Mouse (Mus musculus) MEL (cell line): ENCODE data around the gene Cyb5r2.

Experiments
- BHLHE40 ChIP-seq: IDR thresholded peaks from 2 replicates; pipeline ENCODE4 v1.6.1; 2012; ENCODE audit warnings: low read depth, mild to moderate bottlenecking, inconsistent platforms, low read length, improper control_type of control experiment, borderline replicate concordance
- CTCF ChIP-seq, 3 experiments: IDR thresholded peaks in 2 of 3; conservative IDR thresholded peaks in 1 of 3; 2 replicates each; pipeline ENCODE4 v1.5.1; 2011 to 2012; ENCODE audit warnings: low read length in 3 of 3, low read depth in 2 of 3, mild to moderate bottlenecking in 2 of 3, improper control_type of control experiment in 1 of 3, inconsistent platforms in 1 of 3, mixed read lengths in 1 of 3, moderate library complexity in 1 of 3; ENCODE audit not compliant: control insufficient read depth in 1 of 3, insufficient read depth in 1 of 3, poor library complexity in 1 of 3, severe bottlenecking in 1 of 3
- EP300 ChIP-seq, 2 experiments: IDR thresholded peaks; 2 replicates each; pipeline ENCODE4 v1.6.1; 2011; ENCODE audit warnings: improper control_type of control experiment in 2 of 2, low read length in 2 of 2, low read depth in 1 of 2, mild to moderate bottlenecking in 1 of 2
- GATA1 ChIP-seq: IDR thresholded peaks from 2 replicates; pipeline ENCODE4 v1.6.1; 2011; ENCODE audit warnings: low read depth, low read length, improper control_type of control experiment
- MAFK ChIP-seq: IDR thresholded peaks from 2 replicates; pipeline ENCODE4 v1.6.1; 2011; ENCODE audit warnings: low read depth, mild to moderate bottlenecking, low read length, improper control_type of control experiment, borderline replicate concordance
- MAX ChIP-seq: IDR thresholded peaks from 2 replicates; pipeline ENCODE4 v1.6.1; 2011; ENCODE audit warnings: low read length, improper control_type of control experiment
- POLR2A ChIP-seq, 2 experiments: IDR thresholded peaks; 2 replicates each; pipeline ENCODE4 v1.6.1; 2011 to 2012; ENCODE audit warnings: low read length in 2 of 2, mild to moderate bottlenecking in 2 of 2, control low read depth in 1 of 2, improper control_type of control experiment in 1 of 2, low read depth in 1 of 2, moderate library complexity in 1 of 2; ENCODE audit not compliant: control insufficient read depth in 1 of 2, insufficient read depth in 1 of 2, poor library complexity in 1 of 2
- POLR2AphosphoS2 ChIP-seq: IDR thresholded peaks from 2 replicates; pipeline ENCODE4 v1.6.1; 2011; ENCODE audit warnings: low read length, improper control_type of control experiment
- RCOR1 ChIP-seq: IDR thresholded peaks from 2 replicates; pipeline ENCODE4 v1.6.1; 2012; ENCODE audit warnings: low read depth, mild to moderate bottlenecking, inconsistent platforms, low read length, improper control_type of control experiment
- TAL1 ChIP-seq: IDR thresholded peaks from 2 replicates; pipeline ENCODE4 v1.6.1; 2012; ENCODE audit warnings: mild to moderate bottlenecking, inconsistent platforms, low read length, moderate library complexity, mixed read lengths
- TCF12 ChIP-seq: IDR thresholded peaks from 2 replicates; pipeline ENCODE4 v1.6.1; 2014; ENCODE audit warnings: low read depth, mild to moderate bottlenecking, inconsistent platforms, low read length, improper control_type of control experiment, moderate library complexity
- USF1 ChIP-seq: IDR thresholded peaks from 2 replicates; pipeline ENCODE4 v1.6.1; 2014; ENCODE audit warnings: low read depth, mild to moderate bottlenecking, inconsistent platforms, low read length, improper control_type of control experiment, moderate library complexity
- ZC3H11A ChIP-seq: IDR thresholded peaks from 2 replicates; pipeline ENCODE4 v1.6.1; 2012; ENCODE audit warnings: low read depth, mild to moderate bottlenecking, inconsistent platforms, low read length, improper control_type of control experiment
- ZNF384 ChIP-seq: IDR thresholded peaks from 2 replicates; pipeline ENCODE4 v1.6.1; 2012; ENCODE audit warnings: low read depth, mild to moderate bottlenecking, inconsistent platforms, low read length, improper control_type of control experiment

- no peak for TF ChIP-seq EP300 (IDR thresholded peaks at IDR 0.05; ENCODE audit: low read depth in 1 of 2, low read length in 2 of 2)
- no peak for TF ChIP-seq USF1
- TF ChIP-seq ZNF384 = no peak
- TF ChIP-seq ZC3H11A = no peak
- no peak for TF ChIP-seq POLR2AphosphoS2
- TF ChIP-seq POLR2A (IDR thresholded peaks at IDR 0.05; ENCODE audit: control insufficient read depth in 1 of 2, insufficient read depth in 1 of 2, low read depth in 1 of 2, low read length in 2 of 2, poor library complexity in 1 of 2) = no peak
- TF ChIP-seq CTCF (IDR thresholded peaks at IDR 0.05 in 2 of 3, conservative IDR thresholded peaks at IDR 0.05 in 1 of 3; ENCODE audit: control insufficient read depth in 1 of 3, insufficient read depth in 1 of 3, low read depth in 2 of 3, low read length in 3 of 3, poor library complexity in 1 of 3, severe bottlenecking in 1 of 3) = no peak
- no peak for TF ChIP-seq MAFK
- no peak for TF ChIP-seq RCOR1
- TF ChIP-seq TAL1 = no peak
- TF ChIP-seq BHLHE40 = no peak
- TF ChIP-seq GATA1 = no peak
- TF ChIP-seq TCF12 = no peak
- TF ChIP-seq MAX = no peak
These were observed 43.8 kb downstream of the Cyb5r2 start for GRCm38 (mm10) chr7:107714067-107714466.
